Mouse (Mus musculus): Measurements from ENCODE around the gene Kbtbd12.
A peak's percentile ranks its signal among the peaks of the same experiment; 100 is the strongest.

Kbtbd12 gene

GRCm38 (mm10) chr6:88637611-88638301, at the start of gene Kbtbd12:
Gene Kbtbd12, minus strand, starts transcription at chr6:88637950.
- DNase-seq: no peak

- DNase-seq: no peak
These were observed 45.8 kb upstream of the Kbtbd12 start for GRCm38 (mm10) chr6:88683380-88684053.

GRCm38 (mm10) chr6:88681026-88681425, 43.3 kb upstream of the Kbtbd12 start:
- DNase-seq: no peak

GRCm38 (mm10) chr6:88677738-88678137, 40.0 kb upstream of the Kbtbd12 start:
- no peak for DNase-seq

GRCm38 (mm10) chr6:88676753-88677736, 39.3 kb upstream of the Kbtbd12 start:
- DNase-seq: no peak

GRCm38 (mm10) chr6:88675815-88676214, 38.1 kb upstream of the Kbtbd12 start:
- DNase-seq: no peak

- no peak for DNase-seq
These were observed 24.5 kb upstream of the Kbtbd12 start for GRCm38 (mm10) chr6:88662284-88662683.

- DNase-seq: no peak
These were observed 23.9 kb upstream of the Kbtbd12 start for GRCm38 (mm10) chr6:88661696-88662095.

GRCm38 (mm10) chr6:88647564-88648295, 10.0 kb upstream of the Kbtbd12 start:
- no peak for DNase-seq

- no peak for DNase-seq
These were observed 7.0 kb upstream of the Kbtbd12 start for GRCm38 (mm10) chr6:88644786-88645185.

GRCm38 (mm10) chr6:88641346-88641920, 3.7 kb upstream of the Kbtbd12 start:
- no peak for DNase-seq

- DNase-seq: no peak
These were observed 2.6 kb upstream of the Kbtbd12 start for GRCm38 (mm10) chr6:88640331-88640730.

- peak; percentile 48 to 65 for DNase-seq
These were observed 2.2 kb upstream of the Kbtbd12 start for GRCm38 (mm10) chr6:88639921-88640320.

GRCm38 (mm10) chr6:88639372-88639920, 1.7 kb upstream of the Kbtbd12 start:
- no peak for DNase-seq

GRCm38 (mm10) chr6:88638917-88639316, 1.2 kb upstream of the Kbtbd12 start:
- no peak for DNase-seq

- DNase-seq: peak in 1 of 2 experiments; percentile 21
These were observed 1.6 kb downstream of the Kbtbd12 start for GRCm38 (mm10) chr6:88635881-88636754.

- no peak for DNase-seq
These were observed 6.5 kb downstream of the Kbtbd12 start for GRCm38 (mm10) chr6:88631293-88631692.

GRCm38 (mm10) chr6:88630560-88630959, 7.2 kb downstream of the Kbtbd12 start:
- DNase-seq: no peak

GRCm38 (mm10) chr6:88629821-88630220, 7.9 kb downstream of the Kbtbd12 start:
- DNase-seq: no peak

- peak; percentile 96 to 97 for DNase-seq
These were observed 10.4 kb downstream of the Kbtbd12 start for GRCm38 (mm10) chr6:88627317-88627811.

Data from cerebellum, postnatal 10 days (tissue).